Mouse (Mus musculus) forebrain, embryonic 12.5 days (tissue): ENCODE results near the gene Huwe1. TPM values are rescaled to one million over a fixed set of nuclear protein-coding genes. Genes with fewer than 3 reads are reported as not detected.
A peak's percentile ranks its signal among the peaks of the same experiment; 100 is the strongest.

ENCODE experiments used
- microRNA counts: library from miRNA; unstranded; fragments of <30 nt; microRNA quantifications from one replicate; lab custom pipeline; 2017
- microRNA-seq: library from miRNA; unstranded; fragments of <30 nt; microRNA quantifications from one replicate; pipeline ENCODE4, GENCODE M21; 2017
- polyA plus RNA-seq: library from polyadenylated mRNA; unstranded; fragments of >200 nt; fragmentation: Nextera tagmentation; extraction: Ambion mirVana; gene quantifications from 2 replicates; pipeline ENCODE4 v1.2.1, GENCODE M21; 2016

Gene Huwe1
- polyA plus RNA-seq, 1 experiment from 2014 or later, result 90.6 TPM

MicroRNA genes within 50 kb of the gene (microRNA counts, 519-probe panel; counts per million panel counts)
- 3,804 counts per million, percentile 41 among the panel's probes with 10 or more counts for microRNA mmu-miR-98 (lab: Ali Mortazavi, UCI)

Small RNA genes within 50 kb of the gene (microRNA-seq; reads per million reads assigned to microRNA genes)
- not detected for gene Mir3113
- 2,379 reads per million, percentile 84 among the genes with 10 or more reads in this experiment for gene Mir98
- 606 reads per million, percentile 71 among the genes with 10 or more reads in this experiment for gene Mirlet7f-2

Other genes with a start within 250 kb of the Huwe1 start
- gene Hsd17b10, start 201.0 kb downstream of the Huwe1 start, polyA plus RNA-seq, result 138 and 149 TPM in 2 replicates
- 5.5 and 6.0 TPM in 2 replicates for gene Ribc1, start 215.5 kb downstream of the Huwe1 start, polyA plus RNA-seq
- gene Smc1a, start 215.6 kb downstream of the Huwe1 start, polyA plus RNA-seq, result 138 and 153 TPM in 2 replicates